Mouse (Mus musculus) heart, embryonic 15.5 days (tissue): ENCODE measurements around the gene Olfr836. TPM values are rescaled to one million over a fixed set of nuclear protein-coding genes. Genes with fewer than 3 reads are reported as not detected.
"Not testable (repeated sequence)": the region's sequence is repeated elsewhere in the genome, so short reads cannot be mapped to it uniquely, and the experiment has no call there.

Experiments
- ATAC-seq: fragments of 200-750 bp; cut with Nextera tagmentation; replicated peaks from 2 replicates; pipeline ENCODE4 v1.8.0; 2017; ENCODE audit warnings: low read depth, moderate TSS enrichment; ENCODE audit not compliant: insufficient number of reproducible peaks, insufficient read depth, low FRiP score
- H3K27ac ChIP-seq: fragments of 300-500 bp; sonication (generic); 2 replicates; pipeline ENCODE4 v1.5.1; 2015; ENCODE audit warnings: mild to moderate bottlenecking, inconsistent platforms
- H3K27me3 ChIP-seq: fragments of 300-500 bp; sonication (generic); 2 replicates; pipeline ENCODE4 v1.6.1; 2015; ENCODE audit warnings: inconsistent platforms
- H3K36me3 ChIP-seq: fragments of 300-500 bp; sonication (generic); 2 replicates; pipeline ENCODE4 v1.6.1; 2015; ENCODE audit warnings: mild to moderate bottlenecking, inconsistent platforms
- H3K4me1 ChIP-seq: fragments of 300-500 bp; sonication (generic); replicated peaks from 2 replicates; pipeline ENCODE4 v1.6.1; 2015; ENCODE audit warnings: inconsistent platforms
- H3K4me2 ChIP-seq: fragments of 300-500 bp; sonication (generic); 2 replicates; pipeline ENCODE4 v1.6.1; 2015; ENCODE audit warnings: inconsistent platforms, mild to moderate bottlenecking, moderate library complexity
- H3K4me3 ChIP-seq: fragments of 300-500 bp; sonication (generic); 2 replicates; pipeline ENCODE4 v1.5.1; 2015; ENCODE audit warnings: mild to moderate bottlenecking, inconsistent platforms
- H3K9ac ChIP-seq: fragments of 300-500 bp; sonication (generic); 2 replicates; pipeline ENCODE4 v1.6.1; 2015; ENCODE audit warnings: mild to moderate bottlenecking, inconsistent platforms
- H3K9me3 ChIP-seq: fragments of 300-500 bp; sonication (generic); replicated peaks from 2 replicates; pipeline ENCODE4 v1.6.1; 2016; ENCODE audit warnings: inconsistent platforms
- WGBS: fragments of 180-500 bp; shearing (Covaris S2); methylation state at CpG from one replicate; pipeline ENCODE4 v1.1.7; 2015; ENCODE audit warnings: mixed read lengths; 5-methylcytosine and 5-hydroxymethylcytosine counted together
- polyA plus RNA-seq: library from polyadenylated mRNA; unstranded; fragments of >200 nt; fragmentation: Nextera tagmentation; extraction: Ambion mirVana; gene quantifications from 2 replicates; pipeline ENCODE4 v1.2.1, GENCODE M21; 2015

Gene Olfr836
- polyA plus RNA-seq: not detected in 2 replicates

DNA sequence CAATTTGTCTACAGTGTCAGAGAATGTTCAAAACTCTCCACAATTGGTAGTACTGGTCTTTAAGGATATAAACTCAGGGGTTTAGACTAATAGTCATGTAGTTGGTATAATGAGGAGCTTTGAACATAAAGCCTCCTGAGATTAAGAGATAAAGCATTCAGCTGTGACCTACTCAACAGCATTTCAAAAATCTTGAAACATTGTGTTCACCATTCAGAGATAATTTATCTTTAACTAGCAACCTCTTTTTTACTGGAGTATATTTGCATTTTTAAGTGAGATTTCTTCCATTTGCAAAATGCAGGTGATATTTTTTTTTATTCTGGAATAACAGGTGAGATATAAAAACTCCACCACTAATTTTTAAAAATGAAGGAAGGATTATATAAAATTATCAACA is at the start of gene Olfr836:
TSS of gene Olfr836 (plus strand) at position 301 of the 400 bp plus-strand sequence.
- Histone ChIP-seq H3K27me3 (no peaks in the 10 kb centered on the region), H3K4me2 (no peak within 1 kb of the TSS), H3K4me1 (no peaks in the 10 kb centered on the region), H3K9me3 (no peaks in the 10 kb centered on the region), H3K36me3 (no peaks in the 10 kb centered on the region), H3K27ac (no peak within 1 kb of the TSS), H3K9ac (no peak within 1 kb of the TSS), H3K4me3 (no peak within 1 kb of the TSS)
- no peak for ATAC-seq

DNA sequence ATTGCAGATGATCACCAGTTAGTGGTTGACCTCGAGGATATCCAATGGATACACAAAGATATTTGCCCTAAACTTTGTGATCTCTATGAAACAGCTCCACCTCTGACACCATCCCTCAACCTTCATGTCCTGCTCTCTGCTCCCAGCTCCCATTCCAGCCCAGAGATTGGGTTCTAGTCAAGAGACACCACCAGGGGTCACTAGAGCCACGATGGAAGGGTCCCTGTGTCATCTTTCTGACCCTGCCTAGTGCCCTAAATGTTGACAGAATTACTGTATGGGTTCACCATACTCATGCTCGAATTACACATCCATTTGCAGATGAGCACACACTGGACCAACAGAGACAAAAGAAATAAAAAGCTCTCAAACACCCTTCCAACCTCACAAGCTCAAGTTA is 35.2 kb upstream of the Olfr836 start:
- Histone ChIP-seq H3K9ac (no peak overlapping the region), H3K4me3 (no peak overlapping the region), H3K27me3 (no peaks in the 10 kb centered on the region), H3K4me2 (no peak overlapping the region), H3K36me3 (no peaks in the 10 kb centered on the region), H3K9me3 (no peaks in the 10 kb centered on the region), H3K27ac (no peak overlapping the region), H3K4me1 (no peaks in the 10 kb centered on the region)
- ATAC-seq: no peak
- WGBS: 26% methylated on average over 3 of the region's 3 CpGs

DNA sequence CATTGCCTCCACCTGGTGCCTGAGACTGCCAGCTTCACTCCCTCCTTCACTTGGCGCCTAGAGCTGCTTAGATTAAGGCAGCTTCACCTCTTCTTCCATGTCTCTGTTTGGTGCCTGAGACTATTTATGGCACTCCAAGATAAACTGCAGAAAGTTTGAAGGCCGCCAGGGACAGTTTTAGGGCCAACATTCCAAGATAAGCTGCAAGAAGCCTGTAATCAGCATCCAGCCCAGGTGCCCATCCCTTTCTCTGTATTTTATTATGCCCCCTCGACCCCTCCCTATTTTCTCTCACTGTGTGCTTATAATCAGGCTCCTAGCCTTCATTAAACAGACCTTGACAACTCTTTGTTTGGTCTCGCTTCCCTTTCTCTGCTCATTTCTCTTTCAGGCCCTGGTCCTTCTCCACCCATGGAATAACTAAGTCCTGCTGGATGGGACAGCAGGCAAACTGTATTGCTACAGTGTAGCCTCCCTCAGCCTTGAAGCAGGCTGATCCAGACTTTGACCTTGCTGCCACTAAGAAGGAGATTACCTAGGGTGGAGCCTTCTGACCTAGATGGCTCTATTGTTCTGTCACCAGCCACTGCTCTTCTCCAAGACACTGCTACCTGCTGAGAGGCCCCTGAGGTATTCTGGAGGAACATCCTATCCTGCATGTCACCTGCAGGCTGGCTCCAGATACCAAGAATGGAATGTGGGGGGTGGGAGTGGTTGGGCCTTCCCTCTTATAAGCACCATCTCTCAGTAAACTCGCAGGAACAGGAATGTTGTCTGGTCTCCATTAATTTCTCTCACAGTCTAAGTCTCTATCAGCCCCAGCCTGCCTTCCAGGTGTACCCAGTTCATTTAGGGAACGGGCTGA is 27.1 kb upstream of the Olfr836 start:
- H3K9me3 ChIP-seq, H3K36me3 ChIP-seq, H3K4me3 ChIP-seq, ATAC-seq, H3K27ac ChIP-seq, H3K4me1 ChIP-seq, H3K9ac ChIP-seq, H3K27me3 ChIP-seq, H3K4me2 ChIP-seq: not testable (repeated sequence)
- 42% methylated on average over 6 of the region's 6 CpGs for WGBS

GRCm38 (mm10) chr9:19097286-19097685 is 22.9 kb upstream of the Olfr836 start:
- no peaks in the 10 kb centered on the region for H3K36me3 ChIP-seq
- ATAC-seq: no peak
- H3K27me3 ChIP-seq: no peaks in the 10 kb centered on the region
- H3K9ac ChIP-seq: no peak overlapping the region
- 87% methylated on average over 4 of the region's 4 CpGs for WGBS
- H3K4me1 ChIP-seq: no peaks in the 10 kb centered on the region
- no peak overlapping the region for H3K27ac ChIP-seq
- H3K4me2 ChIP-seq: no peak overlapping the region
- no peaks in the 10 kb centered on the region for H3K9me3 ChIP-seq
- no peak overlapping the region for H3K4me3 ChIP-seq

DNA sequence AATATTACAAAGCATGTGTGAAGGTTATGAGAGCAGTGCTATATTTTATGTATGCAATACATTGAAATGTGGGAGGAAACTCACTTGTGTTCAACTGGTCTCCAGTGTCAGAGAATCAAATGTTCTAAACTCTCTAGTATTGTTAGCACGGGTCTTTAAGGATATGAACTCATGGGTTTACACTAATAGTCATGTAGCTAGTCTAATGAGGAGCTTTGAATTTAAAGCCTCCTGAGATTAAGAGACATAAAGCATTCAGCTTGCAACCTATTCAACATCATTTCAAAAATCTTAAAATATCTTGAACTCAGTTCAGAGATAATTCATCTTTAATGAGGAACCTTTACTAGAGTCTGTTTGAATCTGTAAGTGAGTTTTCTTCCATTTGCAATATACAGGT is 15.8 kb downstream of the Olfr836 start, which contains the start of gene Olfr837:
TSS of gene Olfr837 (plus strand) at position 301 of the 400 bp plus-strand sequence.
- Histone ChIP-seq H3K4me3 (no peak within 1 kb of the TSS), H3K27me3 (no peaks in the 10 kb centered on the region), H3K9me3 (0 out of 2 replicates have a peak, but pooled peaks cover 3% of the 10 kb centered on the region), H3K27ac (no peak within 1 kb of the TSS), H3K36me3 (no peaks in the 10 kb centered on the region), H3K9ac (no peak within 1 kb of the TSS), H3K4me2 (no peak within 1 kb of the TSS), H3K4me1 (no peaks in the 10 kb centered on the region)
- no peak for ATAC-seq
- 64% methylated on average over 1 of the region's 1 CpGs for WGBS

Other genes starting within 250 kb of the Olfr836 start
- gene Olfr830, start 245.7 kb upstream of the Olfr836 start, polyA plus RNA-seq: not detected in 2 replicates
- not detected in 2 replicates for gene Olfr832, start 183.3 kb upstream of the Olfr836 start, polyA plus RNA-seq
- gene Olfr834, start 132.4 kb upstream of the Olfr836 start, polyA plus RNA-seq: not detected in 2 replicates
- gene Olfr835, start 87.6 kb upstream of the Olfr836 start, polyA plus RNA-seq: not detected in 2 replicates
- gene Olfr837, start 15.9 kb downstream of the Olfr836 start, polyA plus RNA-seq: not detected in 2 replicates
- not detected in 2 replicates for gene Olfr839-ps1, start 56.9 kb downstream of the Olfr836 start, polyA plus RNA-seq
- gene Olfr843, start 131.6 kb downstream of the Olfr836 start, polyA plus RNA-seq: not detected in 2 replicates
- not detected in 2 replicates for gene Olfr844, start 196.0 kb downstream of the Olfr836 start, polyA plus RNA-seq
- gene Olfr845, start 216.1 kb downstream of the Olfr836 start, polyA plus RNA-seq: not detected in 2 replicates
- gene Olfr846, start 243.6 kb downstream of the Olfr836 start, polyA plus RNA-seq: not detected in 2 replicates